Comparison of ENCODE assay signal across 13 mouse cellular contexts in genomic region chr1:157054659-157055058, GRCm38 (mm10). TPM values are rescaled to one million over a fixed set of nuclear protein-coding genes. Genes with fewer than 3 reads are reported as not detected.
A peak's percentile ranks its signal among the peaks of the same experiment; 100 is the strongest.
DNase-seq lines count a peak whose midpoint lies in the region; ATAC-seq and TF ChIP-seq lines count a peak whose summit lies in the region.
"Had no signal": no experiment of that assay in that cellular context is flagged by ENCODE, and none has a peak within 500 bp of the region (broad histone marks: within the 10 kb centered on the region; RNA-seq: fewer than 3 reads in every experiment).

No protein-coding gene starts in this region.

- H3K9me3 ChIP-seq in heart, embryonic 10.5 days: no peaks in the 10 kb centered on the region
- H3K9me3 ChIP-seq in midbrain, embryonic 13.5 days: no peaks in the 10 kb centered on the region
- H3K9me3 ChIP-seq in midbrain, embryonic 10.5 days (replicated peaks): 0 out of 2 replicates have a peak, but pooled peaks cover under 1% of the 10 kb centered on the region
- H3K9me3 ChIP-seq in liver, embryonic 14.5 days (ENCODE audit: control insufficient read depth, low read length): no peaks in the 10 kb centered on the region
- H3K9me3 ChIP-seq: intestine, embryonic 15.5 days; limb, embryonic 12.5 days had no signal

- no peak overlapping the region for H3K4me3 ChIP-seq in heart, embryonic 10.5 days
- no peak overlapping the region for H3K4me3 ChIP-seq in heart, adult 2 months
- H3K4me3 ChIP-seq in midbrain, embryonic 13.5 days (replicated peaks): no peak overlapping the region
- no peak overlapping the region for H3K4me3 ChIP-seq in midbrain, embryonic 10.5 days
- H3K4me3 ChIP-seq in liver, embryonic 14.5 days (ENCODE audit: insufficient read depth in 1 of 2, low read depth in 2 of 2, low read length in 2 of 2): no peak overlapping the region; a peak in 1 of 4 replicates
- H3K4me3 ChIP-seq: intestine, embryonic 15.5 days; limb, embryonic 12.5 days had no signal

- H3K27ac ChIP-seq in heart, embryonic 10.5 days: peak overlapping the region; percentile 3; the same call in 1 of the 2 replicates
- H3K27ac ChIP-seq in heart, adult 2 months: no peak overlapping the region
- H3K27ac ChIP-seq in midbrain, embryonic 13.5 days: peak overlapping the region; percentile 93
- H3K27ac ChIP-seq in midbrain, embryonic 10.5 days (replicated peaks): no peak overlapping the region
- H3K27ac ChIP-seq in liver, embryonic 14.5 days: peak overlapping the region; percentile 58
- H3K27ac ChIP-seq: intestine, embryonic 15.5 days; limb, embryonic 12.5 days had no signal

- no peak for DNase-seq in heart, embryonic 10.5 days (ENCODE audit: low spot score)
- DNase-seq in heart, adult 2 months: no peak
- no peak for DNase-seq in midbrain, embryonic 10.5 days (ENCODE audit: low spot score)
- DNase-seq in liver, embryonic 14.5 days (ENCODE audit: low read depth in 3 of 3, low spot score in 3 of 3): no peak
- no peak for DNase-seq in c-Kit-positive CD71-positive TER-119-positive erythroid progenitor cells, embryonic 14.5 days (ENCODE audit: low spot score)
- no peak for DNase-seq in layer of hippocampus, postnatal 36 days
- DNase-seq in MN1 (ENCODE audit: low spot score): no peak
- DNase-seq: thymus, postnatal 36 days had no signal

- peaks cover 20% of the 10 kb centered on the region for H3K4me1 ChIP-seq in heart, embryonic 10.5 days
- H3K4me1 ChIP-seq in heart, adult 2 months (ENCODE audit: control insufficient read depth, insufficient read depth, low read length): peaks cover 2% of the 10 kb centered on the region; the same call in 1 of the 2 replicates
- peaks cover 36% of the 10 kb centered on the region for H3K4me1 ChIP-seq in midbrain, embryonic 13.5 days (replicated peaks)
- peaks cover 32% of the 10 kb centered on the region for H3K4me1 ChIP-seq in midbrain, embryonic 10.5 days
- peaks cover 22 to 26% of the 10 kb centered on the region in 2 experiments for H3K4me1 ChIP-seq in liver, embryonic 14.5 days (replicated peaks; ENCODE audit: control insufficient read depth in 2 of 2, insufficient read depth in 2 of 2, low read length in 1 of 2)
- H3K4me1 ChIP-seq: intestine, embryonic 15.5 days had no signal

- WGBS in heart, embryonic 10.5 days: 71% methylated on average over 7 of the region's 7 CpGs
- 64% methylated on average over 7 of the region's 7 CpGs for WGBS in heart, adult 2 months
- WGBS in midbrain, embryonic 13.5 days: 56% methylated on average over 7 of the region's 7 CpGs
- 90% methylated on average over 7 of the region's 7 CpGs for WGBS in midbrain, embryonic 10.5 days
- WGBS in liver, embryonic 14.5 days (ENCODE audit: insufficient replicate concordance): 56% methylated on average over 7 of the region's 7 CpGs

- TF ChIP-seq POLR2A in heart, adult 2 months (IDR thresholded peaks at IDR 0.05; ENCODE audit: insufficient read depth, low read depth, low read length): no peak

- no peak overlapping the region for H3K9ac ChIP-seq in heart, adult 2 months (ENCODE audit: low read depth, low read length)
- 0 out of 2 replicates have a peak overlapping the region, but pooled peaks have one; percentile 28 for H3K9ac ChIP-seq in midbrain, embryonic 13.5 days (replicated peaks)
- no peak overlapping the region for H3K9ac ChIP-seq in liver, embryonic 14.5 days (replicated peaks)
- H3K9ac ChIP-seq: intestine, embryonic 15.5 days; limb, embryonic 12.5 days had no signal

- no peak for ATAC-seq in midbrain, embryonic 13.5 days
- no peak for ATAC-seq in liver, embryonic 14.5 days (ENCODE audit: insufficient read depth)

- no peaks in the 10 kb centered on the region for H3K36me3 ChIP-seq in heart, embryonic 10.5 days
- H3K36me3 ChIP-seq in heart, adult 2 months (ENCODE audit: control insufficient read depth, insufficient read depth, low read length): no peaks in the 10 kb centered on the region
- no peaks in the 10 kb centered on the region for H3K36me3 ChIP-seq in midbrain, embryonic 13.5 days
- H3K36me3 ChIP-seq in midbrain, embryonic 10.5 days: no peaks in the 10 kb centered on the region
- no peaks in the 10 kb centered on the region for H3K36me3 ChIP-seq in liver, embryonic 14.5 days (replicated peaks; ENCODE audit: control insufficient read depth, insufficient read depth, low read depth)
- H3K36me3 ChIP-seq: intestine, embryonic 15.5 days; limb, embryonic 12.5 days had no signal

- peak overlapping the region; percentile 32; the same call in 1 of the 2 replicates for H3K4me2 ChIP-seq in midbrain, embryonic 13.5 days (replicated peaks)
- H3K4me2 ChIP-seq in liver, embryonic 14.5 days (ENCODE audit: low read depth): peak overlapping the region; percentile 53
- H3K4me2 ChIP-seq: intestine, embryonic 15.5 days; limb, embryonic 12.5 days had no signal

- TF ChIP-seq EP300 in heart, adult 2 months (IDR thresholded peaks at IDR 0.05; ENCODE audit: insufficient read depth, low read depth, low read length): no peak
- TF ChIP-seq EP300 in liver, embryonic 14.5 days (IDR thresholded peaks at IDR 0.05; ENCODE audit: low read depth): no peak

- TF ChIP-seq CTCF in heart, adult 2 months (IDR thresholded peaks at IDR 0.05): no peak
- TF ChIP-seq CTCF in liver, embryonic 14.5 days (IDR thresholded peaks at IDR 0.05; ENCODE audit: low read depth): no peak

- H3K27me3 ChIP-seq in heart, embryonic 10.5 days (ENCODE audit: insufficient read depth, poor library complexity, severe bottlenecking): no peaks in the 10 kb centered on the region
- no peaks in the 10 kb centered on the region for H3K27me3 ChIP-seq in heart, adult 2 months (ENCODE audit: control insufficient read depth, insufficient read depth, low read length)
- no peaks in the 10 kb centered on the region; the same call in 1 of the 2 replicates for H3K27me3 ChIP-seq in midbrain, embryonic 13.5 days
- peaks cover 4% of the 10 kb centered on the region; the same call in 1 of the 2 replicates for H3K27me3 ChIP-seq in midbrain, embryonic 10.5 days (ENCODE audit: low read depth, poor library complexity, severe bottlenecking)
- no peaks in the 10 kb centered on the region for H3K27me3 ChIP-seq in liver, embryonic 14.5 days (ENCODE audit: control insufficient read depth, insufficient read depth, low read length)
- H3K27me3 ChIP-seq: intestine, embryonic 15.5 days; limb, embryonic 12.5 days had no signal

- H3K79me2 ChIP-seq in heart, adult 2 months (replicated peaks; ENCODE audit: control insufficient read depth, insufficient read depth, low read length): no peaks in the 10 kb centered on the region

- intact Hi-C loops in heart, adult 2 months (cut with DNase I): loop anchor here (5.0 kb wide), 1 partner anchor 47 kb away; no protein-coding TSS in a partner anchor

RNA-seq across cellular contexts. Expression of gene Tex35, which starts 53.8 kb away (rescaled TPM):
- not detected in 2 replicates for polyA plus RNA-seq in heart, embryonic 10.5 days (2016; fragmentation: Nextera tagmentation; extraction: Ambion mirVana)
- total RNA-seq in heart, adult 2 months (2021): not detected
- not detected in 2 replicates for polyA plus RNA-seq in heart, adult 2 months (2012; rRNA removed)
- not detected in 2 replicates for polyA plus RNA-seq in midbrain, embryonic 13.5 days (2015; fragmentation: Nextera tagmentation; extraction: Ambion mirVana)
- polyA plus RNA-seq in midbrain, embryonic 10.5 days (2016; fragmentation: Nextera tagmentation; extraction: Ambion mirVana): not detected in 2 replicates
- not detected in 2 replicates for polyA plus RNA-seq in liver, embryonic 14.5 days (2012; rRNA removed)
- not detected in 2 replicates for polyA plus RNA-seq in liver, embryonic 14.5 days (2014; fragmentation: Nextera tagmentation; extraction: Ambion mirVana)
- not detected for total RNA-seq in layer of hippocampus, postnatal 36 days (2021)
- total RNA-seq: adrenal gland, adult 18-20 months had no signal
- polyA plus RNA-seq: embryonic facial prominence, embryonic 11.5 days; intestine, embryonic 15.5 days; limb, embryonic 12.5 days had no signal

Comparison
In these comparisons a context has a peak if more than half of its experiments do, and no peak if none do; other contexts are left out.
1. H3K27ac ChIP-seq: peak in heart, embryonic 10.5 days (single experiment), midbrain, embryonic 13.5 days (single experiment) and liver, embryonic 14.5 days (single experiment); none in heart, adult 2 months (single experiment) and midbrain, embryonic 10.5 days (single experiment).